In genomic region chr7:35156561-35157477, GRCm38 (mm10) we compare ENCODE assay signal across 20 mouse cellular contexts. TPM values are rescaled to one million over a fixed set of nuclear protein-coding genes. Genes with fewer than 3 reads are reported as not detected.
DNase-seq lines count a peak whose midpoint lies in the region; ATAC-seq and TF ChIP-seq lines count a peak whose summit lies in the region.
"Had no signal": no experiment of that assay in that cellular context is flagged by ENCODE, and none has a peak within 500 bp of the region (broad histone marks: within the 10 kb centered on the region; RNA-seq: fewer than 3 reads in every experiment).

No protein-coding gene starts in this region.

- peak overlapping the region; percentile 19 to 42; a peak in 2 of 4 replicates for H3K4me3 ChIP-seq in MEL (ENCODE audit: control insufficient read depth in 1 of 2, insufficient read depth in 1 of 2, low read depth in 2 of 2, low read length in 2 of 2)
- H3K4me3 ChIP-seq in midbrain, embryonic 13.5 days (replicated peaks) = no peak overlapping the region
- no peak overlapping the region for H3K4me3 ChIP-seq in midbrain, postnatal 0 days (ENCODE audit: low read depth, low read length)
- no peak overlapping the region for H3K4me3 ChIP-seq in hindbrain, embryonic 16.5 days (ENCODE audit: low read length)
- H3K4me3 ChIP-seq: forebrain, embryonic 12.5 days; heart, embryonic 13.5 days; hindbrain, embryonic 13.5 days; limb, embryonic 10.5 days; myocyte had no signal

- peak overlapping the region; percentile 45 for H3K9ac ChIP-seq in MEL (ENCODE audit: control insufficient read depth, low read depth, low read length, poor library complexity, severe bottlenecking)
- H3K9ac ChIP-seq in midbrain, embryonic 13.5 days (replicated peaks) = no peak overlapping the region
- no peak overlapping the region for H3K9ac ChIP-seq in midbrain, postnatal 0 days (replicated peaks; ENCODE audit: low read length, poor library complexity, severe bottlenecking)
- H3K9ac ChIP-seq in hindbrain, embryonic 16.5 days (ENCODE audit: low read depth, low read length) = no peak overlapping the region
- H3K9ac ChIP-seq: forebrain, embryonic 12.5 days; heart, embryonic 13.5 days; hindbrain, embryonic 13.5 days had no signal

- TF ChIP-seq RAD21 in MEL (IDR thresholded peaks at IDR 0.05; ENCODE audit: low read depth, low read length) = no peak

- H3K9me3 ChIP-seq in MEL (replicated peaks; ENCODE audit: insufficient read depth, low read length) = no peaks in the 10 kb centered on the region
- H3K9me3 ChIP-seq in midbrain, embryonic 13.5 days = no peaks in the 10 kb centered on the region
- no peaks in the 10 kb centered on the region for H3K9me3 ChIP-seq in midbrain, postnatal 0 days (ENCODE audit: low read length)
- H3K9me3 ChIP-seq in hindbrain, embryonic 16.5 days (ENCODE audit: control insufficient read depth, low read length) = no peaks in the 10 kb centered on the region
- H3K9me3 ChIP-seq: forebrain, embryonic 12.5 days; heart, embryonic 13.5 days; hindbrain, embryonic 13.5 days; limb, embryonic 10.5 days had no signal

- H3K4me1 ChIP-seq in MEL (ENCODE audit: control insufficient read depth in 1 of 2, insufficient read depth in 2 of 2, low read length in 2 of 2) = peaks cover 13 to 48% of the 10 kb centered on the region in 2 experiments
- no peaks in the 10 kb centered on the region for H3K4me1 ChIP-seq in midbrain, embryonic 13.5 days (replicated peaks)
- no peaks in the 10 kb centered on the region for H3K4me1 ChIP-seq in midbrain, postnatal 0 days (ENCODE audit: insufficient read depth, low read length)
- no peaks in the 10 kb centered on the region for H3K4me1 ChIP-seq in hindbrain, embryonic 16.5 days (ENCODE audit: control insufficient read depth, insufficient read depth, low read depth, low read length)
- H3K4me1 ChIP-seq: forebrain, embryonic 12.5 days; hindbrain, embryonic 13.5 days had no signal

- no peaks in the 10 kb centered on the region for H3K79me2 ChIP-seq in MEL (ENCODE audit: control insufficient read depth, insufficient read depth, low read length, poor library complexity)

- H3K27ac ChIP-seq in MEL (ENCODE audit: control insufficient read depth, low read depth, low read length) = peak overlapping the region; percentile 19; the same call in 1 of the 2 replicates
- no peak overlapping the region for H3K27ac ChIP-seq in midbrain, embryonic 13.5 days
- H3K27ac ChIP-seq in midbrain, postnatal 0 days (ENCODE audit: low read depth, low read length) = no peak overlapping the region
- H3K27ac ChIP-seq in hindbrain, embryonic 16.5 days (ENCODE audit: low read depth, low read length) = no peak overlapping the region
- H3K27ac ChIP-seq: forebrain, embryonic 12.5 days; heart, embryonic 13.5 days; hindbrain, embryonic 13.5 days; limb, embryonic 10.5 days had no signal

- peak; percentile 84 to 91 for ATAC-seq in hematopoietic stem cell, adult 5-6 weeks (replicated peaks in 1 of 2; ENCODE audit: insufficient read depth in 1 of 2, low FRiP score in 2 of 2, low TSS enrichment in 1 of 2, low read depth in 1 of 2, poor library complexity in 2 of 2, severe bottlenecking in 2 of 2)
- peak; percentile 43; the same call in 1 of the 2 replicates for ATAC-seq in megakaryocyte-erythroid progenitor cell, adult 5-6 weeks (replicated peaks; ENCODE audit: low FRiP score, low TSS enrichment, poor library complexity, severe bottlenecking)
- no peak for ATAC-seq in midbrain, embryonic 13.5 days
- no peak for ATAC-seq in midbrain, postnatal 0 days (ENCODE audit: low FRiP score)
- ATAC-seq in hindbrain, embryonic 16.5 days = no peak
- ATAC-seq: CD4-positive, CD25-positive, alpha-beta regulatory T cell, adult 4 months; Patski had no signal

- peak; percentile 33 to 41; a peak in 1 of 4 replicates for TF ChIP-seq POLR2A in MEL (IDR thresholded peaks at IDR 0.05; ENCODE audit: control insufficient read depth in 1 of 2, insufficient read depth in 1 of 2, low read depth in 1 of 2, low read length in 2 of 2, poor library complexity in 1 of 2)

- TF ChIP-seq CTCF in MEL (IDR thresholded peaks at IDR 0.05 in 2 of 3, conservative IDR thresholded peaks at IDR 0.05 in 1 of 3; ENCODE audit: control insufficient read depth in 1 of 3, insufficient read depth in 1 of 3, low read depth in 2 of 3, low read length in 3 of 3, poor library complexity in 1 of 3, severe bottlenecking in 1 of 3) = no peak
- no peak for TF ChIP-seq CTCF in midbrain, postnatal 0 days (IDR thresholded peaks at IDR 0.05)

- WGBS in midbrain, embryonic 13.5 days = 81% methylated on average over 16 of the region's 16 CpGs
- WGBS in midbrain, postnatal 0 days = 79% methylated on average over 16 of the region's 16 CpGs
- 77% methylated on average over 16 of the region's 16 CpGs for WGBS in hindbrain, embryonic 16.5 days

- peak; percentile 30 for DNase-seq in layer of hippocampus, adult 9-11 months
- DNase-seq in layer of hippocampus, adult 18-20 months (ENCODE audit: low spot score in 2 of 2) = no peak
- peak; percentile 57 for DNase-seq in MEL (ENCODE audit: low read depth, low spot score)
- DNase-seq in midbrain, postnatal 0 days (ENCODE audit: low spot score) = no peak
- DNase-seq: adrenal gland, postnatal 14 days; cerebellum, adult 11 months; gastrocnemius, postnatal 10 days; kidney, adult 9 months; right cerebral cortex, postnatal 25 days had no signal

- peaks cover 0 to 20% of the 10 kb centered on the region in 2 experiments; a peak in 2 of 4 replicates for H3K36me3 ChIP-seq in MEL (ENCODE audit: control insufficient read depth in 1 of 2, insufficient read depth in 2 of 2, low read length in 2 of 2)
- H3K36me3 ChIP-seq in midbrain, embryonic 13.5 days = no peaks in the 10 kb centered on the region
- H3K36me3 ChIP-seq in midbrain, postnatal 0 days (ENCODE audit: insufficient read depth, low read length) = no peaks in the 10 kb centered on the region
- no peaks in the 10 kb centered on the region for H3K36me3 ChIP-seq in hindbrain, embryonic 16.5 days (ENCODE audit: control insufficient read depth, insufficient read depth, low read length)
- H3K36me3 ChIP-seq: forebrain, embryonic 12.5 days; heart, embryonic 13.5 days; hindbrain, embryonic 13.5 days; limb, embryonic 10.5 days had no signal

- no peaks in the 10 kb centered on the region for H3K27me3 ChIP-seq in MEL (ENCODE audit: control insufficient read depth in 1 of 2, insufficient read depth in 2 of 2, low read length in 2 of 2)
- H3K27me3 ChIP-seq in midbrain, embryonic 13.5 days = no peaks in the 10 kb centered on the region
- H3K27me3 ChIP-seq in midbrain, postnatal 0 days (ENCODE audit: insufficient read depth, low read length) = peaks cover 6% of the 10 kb centered on the region; the same call in 1 of the 2 replicates
- no peaks in the 10 kb centered on the region for H3K27me3 ChIP-seq in hindbrain, embryonic 16.5 days (replicated peaks; ENCODE audit: control insufficient read depth, insufficient read depth, low read length)
- H3K27me3 ChIP-seq: hindbrain, embryonic 13.5 days; Patski had no signal

- peak; percentile 30 to 61; a peak in 3 of 4 replicates for TF ChIP-seq EP300 in MEL (IDR thresholded peaks at IDR 0.05; ENCODE audit: low read depth in 1 of 2, low read length in 2 of 2)

- H3K4me2 ChIP-seq in midbrain, embryonic 13.5 days (replicated peaks) = no peak overlapping the region
- H3K4me2 ChIP-seq in midbrain, postnatal 0 days (ENCODE audit: low read depth, low read length, poor library complexity, severe bottlenecking) = no peak overlapping the region
- no peak overlapping the region for H3K4me2 ChIP-seq in hindbrain, embryonic 16.5 days (ENCODE audit: low read length)
- H3K4me2 ChIP-seq: forebrain, embryonic 12.5 days; heart, embryonic 13.5 days; hindbrain, embryonic 13.5 days had no signal

RNA-seq across cellular contexts. Expression of gene Slc7a10, which starts 29.4 kb away (rescaled TPM):
- 10 to 100 TPM; 39.2 to 44.8 TPM for total RNA-seq in layer of hippocampus, adult 18-20 months (2021)
- total RNA-seq in MEL (2012; rRNA removed) = not detected in 2 replicates
- polyA plus RNA-seq in MEL (2012; ENCODE audit: insufficient read depth in 1 of 2, insufficient read length in 2 of 2, low read depth in 1 of 2, low replicate concordance in 2 of 2, missing spikeins in 1 of 2) = not detected
- not detected in 2 replicates for total RNA-seq in hematopoietic stem cell, adult 5-6 weeks (2017)
- not detected in 2 replicates for total RNA-seq in megakaryocyte-erythroid progenitor cell, adult 5-6 weeks (2014; fragmentation: Nextera tagmentation)
- total RNA-seq in megakaryocyte-erythroid progenitor cell, adult 5-6 weeks (2017) = not detected in 2 replicates
- 3.4 and 3.6 TPM in 2 replicates for polyA plus RNA-seq in midbrain, embryonic 13.5 days (2015; fragmentation: Nextera tagmentation; extraction: Ambion mirVana)
- 37.1 and 39.1 TPM in 2 replicates for total RNA-seq in midbrain, postnatal 0 days (2014; rRNA removed)
- polyA plus RNA-seq in midbrain, postnatal 0 days (2015; fragmentation: Nextera tagmentation; extraction: Ambion mirVana) = 24.1 and 29.4 TPM in 2 replicates
- polyA plus RNA-seq in hindbrain, embryonic 16.5 days (2015; fragmentation: Nextera tagmentation; extraction: Ambion mirVana) = 32.7 and 45.2 TPM in 2 replicates
- polyA plus RNA-seq: myocyte, Patski had no signal

RNA-seq across cellular contexts. Expression of gene Cebpa, which starts 37.7 kb away (rescaled TPM):
- total RNA-seq in layer of hippocampus, adult 18-20 months (2021) = 10 to 100 TPM; 21.4 to 22.4 TPM
- total RNA-seq in MEL (2012; rRNA removed) = 1.7 and 2.3 TPM in 2 replicates
- 1 to 10 TPM in 1 of 2 experiments, not detected in 1; 4.4 TPM for polyA plus RNA-seq in MEL (2012; ENCODE audit: insufficient read depth in 1 of 2, insufficient read length in 2 of 2, low read depth in 1 of 2, low replicate concordance in 2 of 2, missing spikeins in 1 of 2)
- 8.7 and 10.9 TPM in 2 replicates for total RNA-seq in hematopoietic stem cell, adult 5-6 weeks (2017)
- total RNA-seq in megakaryocyte-erythroid progenitor cell, adult 5-6 weeks (2014; fragmentation: Nextera tagmentation) = 0.37 and 1.6 TPM in 2 replicates
- 1.9 TPM in 1 of 2 replicates, not detected in the other for total RNA-seq in megakaryocyte-erythroid progenitor cell, adult 5-6 weeks (2017)
- 0.41 and 0.47 TPM in 2 replicates for polyA plus RNA-seq in midbrain, embryonic 13.5 days (2015; fragmentation: Nextera tagmentation; extraction: Ambion mirVana)
- total RNA-seq in midbrain, postnatal 0 days (2014; rRNA removed) = 3.9 and 11.3 TPM in 2 replicates
- 0.44 and 0.67 TPM in 2 replicates for polyA plus RNA-seq in midbrain, postnatal 0 days (2015; fragmentation: Nextera tagmentation; extraction: Ambion mirVana)
- 0.75 and 0.86 TPM in 2 replicates for polyA plus RNA-seq in hindbrain, embryonic 16.5 days (2015; fragmentation: Nextera tagmentation; extraction: Ambion mirVana)

RNA-seq across cellular contexts. Expression of gene Lrp3, which starts 58.5 kb away (rescaled TPM):
- 10 to 100 TPM; 75.2 to 77.5 TPM for total RNA-seq in layer of hippocampus, adult 18-20 months (2021)
- not detected in 2 replicates for total RNA-seq in MEL (2012; rRNA removed)
- polyA plus RNA-seq in MEL (2012; ENCODE audit: insufficient read depth in 1 of 2, insufficient read length in 2 of 2, low read depth in 1 of 2, low replicate concordance in 2 of 2, missing spikeins in 1 of 2) = not detected
- not detected in 2 replicates for total RNA-seq in hematopoietic stem cell, adult 5-6 weeks (2017)
- total RNA-seq in megakaryocyte-erythroid progenitor cell, adult 5-6 weeks (2014; fragmentation: Nextera tagmentation) = not detected in 2 replicates
- not detected in 2 replicates for total RNA-seq in megakaryocyte-erythroid progenitor cell, adult 5-6 weeks (2017)
- 25.9 and 31.1 TPM in 2 replicates for polyA plus RNA-seq in midbrain, embryonic 13.5 days (2015; fragmentation: Nextera tagmentation; extraction: Ambion mirVana)
- total RNA-seq in midbrain, postnatal 0 days (2014; rRNA removed) = 136 and 159 TPM in 2 replicates
- 21.7 and 23.7 TPM in 2 replicates for polyA plus RNA-seq in midbrain, postnatal 0 days (2015; fragmentation: Nextera tagmentation; extraction: Ambion mirVana)
- 25.1 and 25.5 TPM in 2 replicates for polyA plus RNA-seq in hindbrain, embryonic 16.5 days (2015; fragmentation: Nextera tagmentation; extraction: Ambion mirVana)
- polyA plus RNA-seq: myocyte had no signal

Comparison
In these comparisons a context has a peak if more than half of its experiments do, and no peak if none do; other contexts are left out.
1. DNase-seq: peak in layer of hippocampus, adult 9-11 months (single experiment) and MEL (single experiment); none in layer of hippocampus, adult 18-20 months (0 of 2) and midbrain, postnatal 0 days (single experiment).
2. H3K4me3 ChIP-seq: peak in MEL (2 of 2); none in midbrain, embryonic 13.5 days (single experiment), midbrain, postnatal 0 days (single experiment) and hindbrain, embryonic 16.5 days (single experiment).
3. ATAC-seq: peak in hematopoietic stem cell, adult 5-6 weeks (2 of 2) and megakaryocyte-erythroid progenitor cell, adult 5-6 weeks (single experiment); none in midbrain, embryonic 13.5 days (single experiment), midbrain, postnatal 0 days (single experiment) and hindbrain, embryonic 16.5 days (single experiment).
4. RNA of gene Slc7a10, which starts 29.4 kb away (total RNA-seq): 39.2 to 44.8 TPM in layer of hippocampus, adult 18-20 months and 37.1 to 39.1 TPM in midbrain, postnatal 0 days; not detected in MEL, not detected in hematopoietic stem cell, adult 5-6 weeks and not detected in megakaryocyte-erythroid progenitor cell, adult 5-6 weeks; every median in the first group is over 10 times any median in the second.
5. RNA of gene Lrp3, which starts 58.5 kb away (total RNA-seq): 136 to 159 TPM in midbrain, postnatal 0 days and 75.2 to 77.5 TPM in layer of hippocampus, adult 18-20 months; not detected in MEL, not detected in hematopoietic stem cell, adult 5-6 weeks and not detected in megakaryocyte-erythroid progenitor cell, adult 5-6 weeks; every median in the first group is over 10 times any median in the second.